Mouse (Mus musculus) liver, embryonic 15.5 days (tissue): ENCODE results near the gene Ankrd2. TPM values are rescaled to one million over a fixed set of nuclear protein-coding genes. Genes with fewer than 3 reads are reported as not detected.

Experiments
- ATAC-seq: fragments of 200-750 bp; cut with Nextera tagmentation; 2 replicates; pipeline ENCODE4 v1.8.0; 2017; ENCODE audit warnings: moderate number of reproducible peaks, mild to moderate bottlenecking, moderate library complexity; ENCODE audit not compliant: insufficient read depth
- H3K27ac ChIP-seq: fragments of 300-500 bp; sonication (generic); replicated peaks from 2 replicates; pipeline ENCODE4 v1.5.1; 2015; ENCODE audit warnings: mild to moderate bottlenecking, inconsistent platforms
- H3K27me3 ChIP-seq: fragments of 300-500 bp; sonication (generic); 2 replicates; pipeline ENCODE4 v1.6.1; 2015; ENCODE audit warnings: mild to moderate bottlenecking, inconsistent platforms
- H3K36me3 ChIP-seq: fragments of 300-500 bp; sonication (generic); replicated peaks from 2 replicates; pipeline ENCODE4 v1.6.1; 2015; ENCODE audit warnings: moderate library complexity, mild to moderate bottlenecking, inconsistent platforms
- H3K4me1 ChIP-seq: fragments of 300-500 bp; sonication (generic); replicated peaks from 2 replicates; pipeline ENCODE4 v1.6.1; 2015; ENCODE audit warnings: inconsistent platforms
- H3K4me2 ChIP-seq: fragments of 300-500 bp; sonication (generic); 2 replicates; pipeline ENCODE4 v1.6.1; 2015; ENCODE audit warnings: moderate library complexity, mild to moderate bottlenecking, inconsistent platforms
- H3K4me3 ChIP-seq: fragments of 300-500 bp; sonication (generic); replicated peaks from 2 replicates; pipeline ENCODE4 v1.5.1; 2015; ENCODE audit warnings: mild to moderate bottlenecking, inconsistent platforms
- H3K9ac ChIP-seq: fragments of 300-500 bp; sonication (generic); 2 replicates; pipeline ENCODE4 v1.6.1; 2015; ENCODE audit warnings: moderate library complexity, mild to moderate bottlenecking, inconsistent platforms
- H3K9me3 ChIP-seq: fragments of 300-500 bp; sonication (generic); replicated peaks from 2 replicates; pipeline ENCODE4 v1.6.1; 2016; ENCODE audit warnings: inconsistent platforms
- WGBS: fragments of 180-500 bp; shearing (Covaris S2); methylation state at CpG from one replicate; pipeline ENCODE4 v1.1.7; 2015; ENCODE audit warnings: mixed read lengths; ENCODE audit not compliant: insufficient replicate concordance; 5-methylcytosine and 5-hydroxymethylcytosine counted together
- polyA plus RNA-seq: library from polyadenylated mRNA; unstranded; fragments of >200 nt; fragmentation: Nextera tagmentation; extraction: Ambion mirVana; gene quantifications from 2 replicates; pipeline ENCODE4 v1.2.1, GENCODE M21; 2015

The Ankrd2 gene
- polyA plus RNA-seq, 1 experiment from 2014 or later, result 0.17 TPM

DNA sequence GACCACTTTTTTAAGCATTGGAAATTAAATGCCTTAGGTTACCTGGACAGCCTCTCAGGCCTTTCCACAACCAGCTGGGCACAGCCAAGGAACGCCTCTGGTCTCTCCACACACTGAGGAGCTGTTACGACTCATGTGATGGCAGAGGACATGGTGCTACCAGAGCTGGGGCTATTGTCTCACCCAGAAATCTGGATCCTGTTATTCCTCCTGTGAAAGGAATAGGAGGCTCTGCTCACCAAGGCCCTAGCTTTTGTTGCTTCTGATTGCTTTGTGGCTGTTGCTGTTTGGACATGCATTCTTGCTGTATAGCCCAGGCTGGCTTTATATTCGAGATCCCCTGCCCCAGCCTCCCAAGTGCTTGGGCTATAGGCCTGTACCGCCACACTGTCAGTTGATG is 19.5 kb upstream of the Ankrd2 start:
- no peaks in the 10 kb centered on the region for H3K36me3 ChIP-seq
- H3K9ac ChIP-seq, result no peak overlapping the region
- no peaks in the 10 kb centered on the region for H3K9me3 ChIP-seq
- ATAC-seq, result no peak
- 71% methylated on average over 4 of the region's 4 CpGs for WGBS
- H3K27ac ChIP-seq, result no peak overlapping the region
- no peak overlapping the region for H3K4me3 ChIP-seq
- H3K4me2 ChIP-seq, result no peak overlapping the region
- peaks cover 17% of the 10 kb centered on the region for H3K4me1 ChIP-seq
- H3K27me3 ChIP-seq, result no peaks in the 10 kb centered on the region

DNA sequence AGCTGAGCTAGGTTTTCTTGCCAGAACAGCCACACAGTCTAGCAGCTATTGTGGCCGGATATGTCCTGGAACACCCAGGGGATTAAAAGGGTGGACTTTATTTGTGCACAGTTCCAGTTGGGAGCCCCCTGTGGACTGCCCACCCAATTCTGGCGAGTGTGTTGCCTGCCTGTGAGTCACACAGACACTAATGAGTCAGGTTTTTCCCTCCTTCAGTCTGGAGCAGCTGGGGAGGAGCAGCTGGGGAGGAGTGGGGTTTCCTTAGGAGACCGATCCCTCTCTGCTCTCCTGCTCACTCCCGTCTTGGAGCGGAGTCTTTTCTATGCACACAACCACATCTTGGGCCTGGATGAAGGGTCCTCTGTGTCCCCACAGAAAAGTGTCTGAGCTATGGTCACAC is 19.0 kb upstream of the Ankrd2 start:
- ATAC-seq, result no peak
- Histone ChIP-seq H3K36me3 (no peaks in the 10 kb centered on the region), H3K4me3 (no peak overlapping the region), H3K4me2 (no peak overlapping the region), H3K4me1 (peaks cover 17% of the 10 kb centered on the region), H3K9me3 (no peaks in the 10 kb centered on the region), H3K27me3 (no peaks in the 10 kb centered on the region), H3K27ac (0 out of 2 replicates have a peak overlapping the region, but pooled peaks have one; percentile 2), H3K9ac (no peak overlapping the region)
- 70% methylated on average over 5 of the region's 5 CpGs for WGBS

DNA sequence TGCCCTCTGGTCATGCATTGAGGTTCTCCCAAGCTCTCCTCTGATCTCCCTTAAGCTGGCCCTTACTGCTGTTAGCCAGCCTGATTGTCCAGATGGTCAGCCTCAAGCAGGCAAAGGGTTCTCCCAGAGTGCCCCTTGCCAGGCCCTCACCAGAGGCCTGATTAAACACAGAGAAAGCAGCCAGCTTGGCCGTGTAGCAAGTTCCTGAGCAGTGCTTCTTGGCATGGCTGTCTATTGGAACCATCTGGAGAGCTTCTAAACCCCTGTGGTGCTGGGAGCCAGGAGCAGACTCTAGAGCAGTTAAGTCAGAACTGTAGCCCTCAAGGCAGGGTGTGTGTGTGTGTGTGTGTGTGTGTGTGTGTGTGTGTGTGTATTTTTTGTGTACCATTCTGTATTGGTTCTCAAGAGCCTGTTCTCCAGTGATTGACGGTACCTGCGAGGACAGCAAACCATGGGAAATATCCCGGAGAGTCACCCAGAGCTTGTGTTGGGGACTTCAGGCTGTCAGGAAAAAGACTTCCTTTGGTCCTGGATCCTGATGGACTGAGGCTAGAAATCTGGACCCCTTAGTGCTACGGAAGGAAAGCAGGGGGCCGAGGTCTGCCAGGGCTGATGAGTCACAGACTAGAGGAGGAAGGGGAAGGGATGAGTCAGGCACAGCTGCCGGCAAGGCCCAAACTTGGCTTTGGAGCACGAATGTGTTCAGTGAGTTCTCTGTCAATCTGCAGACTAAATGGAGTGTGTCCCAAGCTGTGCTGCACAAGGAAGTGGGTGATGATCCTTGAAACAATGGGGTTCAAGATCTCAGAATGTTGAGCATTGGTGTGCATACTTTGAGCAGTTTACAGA is 18.2 kb upstream of the Ankrd2 start:
- no peak overlapping the region for H3K4me2 ChIP-seq
- no peak for ATAC-seq

DNA sequence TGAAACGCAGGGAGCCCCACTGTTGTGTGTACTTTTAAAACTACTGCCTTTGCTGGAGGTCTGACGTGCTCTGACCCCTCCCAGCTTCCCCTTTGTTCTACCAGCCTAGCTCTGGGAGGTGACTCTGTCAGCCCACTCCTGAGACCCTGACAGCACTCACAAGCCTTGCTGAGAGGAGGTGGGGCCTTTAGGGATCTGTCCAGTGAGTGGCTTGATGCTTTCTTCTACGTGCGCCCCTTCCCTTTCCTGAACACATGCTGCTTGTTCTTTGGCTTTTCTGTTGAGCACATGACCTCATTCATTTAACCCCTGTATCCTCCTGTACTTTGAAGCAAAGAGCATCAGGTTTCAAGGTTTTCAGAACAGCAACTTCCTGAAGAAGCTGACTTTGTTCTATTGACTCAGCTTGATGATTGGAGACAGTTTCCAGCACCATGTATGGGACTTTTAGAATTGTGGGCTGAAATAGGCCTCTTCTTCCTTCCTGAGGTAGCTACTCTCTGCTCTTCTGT is 16.7 kb upstream of the Ankrd2 start:
- WGBS, result 28% methylated on average over 4 of the region's 4 CpGs
- peaks cover 17% of the 10 kb centered on the region for H3K4me1 ChIP-seq
- H3K9ac ChIP-seq, result no peak overlapping the region
- H3K9me3 ChIP-seq, result no peaks in the 10 kb centered on the region
- no peak for ATAC-seq
- no peak overlapping the region for H3K4me3 ChIP-seq
- no peak overlapping the region for H3K4me2 ChIP-seq
- no peaks in the 10 kb centered on the region for H3K36me3 ChIP-seq
- no peaks in the 10 kb centered on the region for H3K27me3 ChIP-seq
- no peak overlapping the region for H3K27ac ChIP-seq

More for the DNA sequence above, 18.2 kb upstream of the Ankrd2 start:
- Histone ChIP-seq H3K27ac (0 out of 2 replicates have a peak overlapping the region, but pooled peaks have one; percentile 2), H3K27me3 (no peaks in the 10 kb centered on the region), H3K4me3 (no peak overlapping the region), H3K9ac (no peak overlapping the region), H3K9me3 (no peaks in the 10 kb centered on the region), H3K36me3 (no peaks in the 10 kb centered on the region), H3K4me1 (peaks cover 17% of the 10 kb centered on the region)
- 39% methylated on average over 8 of the region's 8 CpGs for WGBS

DNA sequence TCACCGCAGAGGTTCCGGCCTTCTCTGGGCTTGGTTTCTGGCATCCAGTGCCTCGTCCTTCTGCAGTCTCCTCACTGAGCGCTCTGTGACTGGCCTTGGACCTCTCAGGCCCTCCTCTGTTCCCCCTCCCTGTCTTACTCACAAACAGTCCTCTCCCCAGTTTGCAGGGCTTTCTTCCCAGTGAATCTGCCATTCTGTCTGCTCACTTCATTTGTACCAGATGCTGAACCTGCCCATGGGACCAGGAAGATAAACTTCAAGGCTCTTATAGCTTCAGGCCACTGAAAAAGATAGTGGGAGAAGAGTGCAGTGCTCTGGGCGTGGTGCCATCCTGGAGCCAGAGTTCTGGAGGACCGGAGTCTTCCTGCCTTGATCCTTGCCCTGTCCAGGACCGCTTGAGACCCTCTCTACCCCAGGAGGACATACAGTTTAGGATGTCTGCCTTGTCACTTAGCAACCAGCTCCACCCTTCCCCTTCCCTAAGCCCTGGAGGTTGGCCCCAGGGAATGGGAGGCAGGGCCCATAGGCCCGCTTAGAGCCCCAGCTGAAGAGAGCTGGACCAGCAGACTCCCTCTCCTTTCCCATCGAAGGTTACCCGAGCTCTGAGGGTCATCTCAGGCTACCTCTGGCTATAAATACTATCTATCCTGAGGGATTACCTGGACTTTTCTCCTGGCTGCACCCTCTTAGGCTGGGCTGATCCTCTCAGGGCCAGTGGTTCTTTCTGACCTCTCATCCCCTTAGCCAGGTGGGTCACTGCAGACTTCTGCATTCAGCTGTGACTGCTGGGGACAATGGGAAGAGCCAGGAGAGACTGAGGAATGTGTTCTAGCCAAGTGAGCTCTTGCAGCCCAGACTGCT is 13.9 kb upstream of the Ankrd2 start:
- Histone ChIP-seq H3K4me2 (no peak overlapping the region), H3K27me3 (no peaks in the 10 kb centered on the region), H3K27ac (no peak overlapping the region), H3K9me3 (no peaks in the 10 kb centered on the region), H3K4me1 (peaks cover 21% of the 10 kb centered on the region), H3K36me3 (no peaks in the 10 kb centered on the region), H3K9ac (no peak overlapping the region), H3K4me3 (no peak overlapping the region)
- no peak for ATAC-seq
- 70% methylated on average over 10 of the region's 10 CpGs for WGBS

DNA sequence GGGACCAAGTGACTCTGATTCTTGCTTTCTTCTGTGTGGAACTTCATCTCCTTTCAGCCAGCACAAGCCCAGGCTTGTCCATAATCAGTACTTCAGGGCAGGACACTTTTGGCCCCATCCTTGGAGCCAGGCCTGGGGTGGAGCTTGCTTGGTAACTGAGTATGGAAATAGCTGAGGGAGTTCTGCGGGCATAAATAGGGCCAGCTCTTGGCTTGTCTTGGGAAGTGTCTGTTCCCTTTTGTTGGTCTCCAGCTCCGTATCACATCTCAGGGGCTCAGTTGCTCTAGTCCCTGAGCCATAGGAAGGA is 13.3 kb upstream of the Ankrd2 start:
- Histone ChIP-seq H3K4me1 (peaks cover 16% of the 10 kb centered on the region), H3K4me2 (no peak overlapping the region), H3K27me3 (no peaks in the 10 kb centered on the region), H3K4me3 (no peak overlapping the region), H3K9me3 (no peaks in the 10 kb centered on the region), H3K36me3 (no peaks in the 10 kb centered on the region), H3K27ac (no peak overlapping the region), H3K9ac (no peak overlapping the region)
- ATAC-seq, result no peak
- 50% methylated on average over 2 of the region's 2 CpGs for WGBS

DNA sequence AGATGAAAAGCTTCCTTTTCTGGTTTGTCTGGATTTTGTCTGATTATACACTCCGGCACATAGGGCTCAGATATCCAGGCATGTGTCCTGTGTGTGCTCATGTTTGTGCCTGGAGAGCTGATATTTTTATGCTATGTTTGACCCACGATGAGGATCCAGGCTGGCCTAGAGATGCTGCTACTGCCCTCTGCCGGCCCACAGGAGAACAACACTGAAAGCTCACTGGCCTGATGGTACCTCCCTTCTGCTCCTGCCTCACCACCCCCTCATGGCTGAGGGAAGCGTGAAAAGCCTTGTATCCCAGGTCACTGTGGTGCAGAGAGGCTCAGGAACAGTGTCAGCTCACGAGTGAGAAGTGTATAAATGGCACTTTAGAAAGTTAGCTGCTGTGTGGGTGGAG is 9.6 kb upstream of the Ankrd2 start:
- Histone ChIP-seq H3K9ac (no peak overlapping the region), H3K27me3 (no peaks in the 10 kb centered on the region), H3K36me3 (no peaks in the 10 kb centered on the region), H3K4me1 (peaks cover 4% of the 10 kb centered on the region; the same call in 1 of the 2 replicates), H3K9me3 (no peaks in the 10 kb centered on the region), H3K4me2 (no peak overlapping the region), H3K4me3 (no peak overlapping the region), H3K27ac (no peak overlapping the region)
- 3% methylated on average over 5 of the region's 5 CpGs for WGBS
- no peak for ATAC-seq

DNA sequence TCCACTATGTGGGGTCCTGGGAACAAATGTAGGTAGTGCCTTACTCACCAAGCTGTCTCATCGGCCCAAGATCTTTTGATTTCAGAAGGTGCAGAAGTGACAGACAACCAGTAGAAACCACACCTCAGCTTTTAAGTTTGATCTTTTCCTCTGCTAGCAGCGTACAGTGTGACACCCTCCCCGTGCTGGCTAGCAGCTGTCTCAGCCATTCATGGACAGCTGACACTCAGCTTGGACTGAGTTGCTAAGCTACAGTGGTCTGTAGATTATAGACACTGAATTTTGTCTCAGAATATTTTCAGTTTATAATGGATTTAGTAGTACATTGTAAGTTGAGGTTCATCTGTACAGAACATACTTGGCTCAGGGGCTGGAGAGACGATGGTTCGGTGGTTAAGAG is 4.7 kb upstream of the Ankrd2 start:
- no peak overlapping the region for H3K4me3 ChIP-seq
- no peak for ATAC-seq
- 67% methylated on average over 5 of the region's 5 CpGs for WGBS
- no peak overlapping the region for H3K4me2 ChIP-seq
- no peak overlapping the region for H3K9ac ChIP-seq
- H3K27ac ChIP-seq, result no peak overlapping the region
- no peaks in the 10 kb centered on the region for H3K27me3 ChIP-seq
- no peaks in the 10 kb centered on the region for H3K9me3 ChIP-seq
- H3K4me1 ChIP-seq, result 0 out of 2 replicates have a peak, but pooled peaks cover 9% of the 10 kb centered on the region
- H3K36me3 ChIP-seq, result no peaks in the 10 kb centered on the region

DNA sequence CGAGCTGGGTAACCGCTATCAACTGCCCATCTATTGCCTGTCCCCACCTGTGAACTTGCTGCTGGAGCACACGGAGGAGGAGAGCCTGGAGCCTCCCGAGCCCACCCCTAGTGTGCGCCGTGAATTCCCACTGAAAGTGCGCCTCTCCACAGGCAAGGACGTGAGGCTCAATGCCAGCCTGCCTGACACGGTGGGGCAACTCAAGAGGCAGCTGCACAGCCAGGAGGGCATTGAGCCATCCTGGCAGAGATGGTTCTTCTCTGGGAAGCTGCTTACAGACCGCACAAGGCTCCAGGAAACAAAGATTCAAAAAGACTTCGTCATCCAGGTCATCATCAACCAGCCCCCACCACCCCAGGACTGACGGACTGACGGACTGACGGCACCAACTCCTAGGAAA is 2.2 kb upstream of the Ankrd2 start:
- Histone ChIP-seq H3K27ac (no peak overlapping the region), H3K4me2 (no peak overlapping the region), H3K27me3 (no peaks in the 10 kb centered on the region), H3K36me3 (no peaks in the 10 kb centered on the region), H3K9me3 (no peaks in the 10 kb centered on the region), H3K4me3 (no peak overlapping the region), H3K9ac (no peak overlapping the region), H3K4me1 (0 out of 2 replicates have a peak, but pooled peaks cover 5% of the 10 kb centered on the region)
- no peak for ATAC-seq
- 77% methylated on average over 14 of the region's 14 CpGs for WGBS

DNA sequence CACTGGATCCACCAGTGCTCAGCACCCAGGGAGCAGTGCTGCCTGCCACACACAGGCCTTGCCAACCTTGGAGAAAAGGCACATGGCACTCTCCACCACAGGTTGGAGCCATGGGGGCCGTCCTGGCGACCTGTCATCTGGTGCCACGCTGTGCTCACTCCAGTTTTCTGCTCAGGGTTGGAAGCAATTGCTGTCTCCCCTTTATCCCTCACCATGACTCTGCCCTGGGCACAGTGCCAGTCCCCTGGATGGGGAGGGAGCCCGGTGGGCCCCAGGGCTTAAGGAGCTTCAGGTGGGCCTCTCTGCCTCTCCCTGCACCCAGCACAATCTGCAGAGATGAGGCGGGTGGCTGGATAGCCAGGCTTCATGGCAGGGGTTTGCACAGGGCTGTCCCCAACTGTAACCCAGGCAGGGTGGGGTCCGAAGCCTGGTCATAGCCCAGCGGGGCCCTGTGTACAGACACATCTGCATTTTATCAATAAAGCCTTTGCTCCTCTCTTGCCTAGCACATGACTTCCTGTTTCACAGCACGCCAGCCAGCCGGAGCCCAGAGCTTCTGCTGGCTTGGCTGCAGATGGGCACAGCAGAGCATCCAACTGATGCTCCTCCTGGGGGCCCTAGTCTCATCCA is 1.5 kb upstream of the Ankrd2 start:
- H3K27ac ChIP-seq, result no peak overlapping the region
- H3K36me3 ChIP-seq, result no peaks in the 10 kb centered on the region
- WGBS, result 41% methylated on average over 9 of the region's 9 CpGs
- 0 out of 2 replicates have a peak, but pooled peaks cover 2% of the 10 kb centered on the region for H3K27me3 ChIP-seq
- no peak for ATAC-seq
- no peak overlapping the region for H3K4me3 ChIP-seq
- no peak overlapping the region for H3K4me2 ChIP-seq
- H3K4me1 ChIP-seq, result 0 out of 2 replicates have a peak, but pooled peaks cover 5% of the 10 kb centered on the region
- H3K9ac ChIP-seq, result no peak overlapping the region
- no peaks in the 10 kb centered on the region for H3K9me3 ChIP-seq
